Mouse (Mus musculus) intestine, embryonic 16.5 days (tissue): ENCODE measurements around the gene Mark2. TPM values are rescaled to one million over a fixed set of nuclear protein-coding genes. Genes with fewer than 3 reads are reported as not detected.

Experiments used
- ATAC-seq: fragments of 200-750 bp; cut with Nextera tagmentation; 2 replicates; pipeline ENCODE4 v1.8.0; 2017; ENCODE audit warnings: moderate TSS enrichment, moderate library complexity
- H3K27ac ChIP-seq: fragments of 300-500 bp; sonication (generic); 2 replicates; pipeline ENCODE4 v1.5.1; 2014; ENCODE audit warnings: mild to moderate bottlenecking, low read length
- H3K27me3 ChIP-seq: fragments of 300-500 bp; sonication (generic); replicated peaks from 2 replicates; pipeline ENCODE4 v1.6.1; 2014; ENCODE audit warnings: low read length, control low read depth, mixed read lengths; ENCODE audit not compliant: control insufficient read depth, insufficient read depth
- H3K36me3 ChIP-seq: fragments of 300-500 bp; sonication (generic); 2 replicates; pipeline ENCODE4 v1.6.1; 2014; ENCODE audit warnings: low read length, control low read depth; ENCODE audit not compliant: control insufficient read depth, insufficient read depth
- H3K4me1 ChIP-seq: fragments of 300-500 bp; sonication (generic); 2 replicates; pipeline ENCODE4 v1.6.1; 2014; ENCODE audit warnings: low read length, control low read depth, mixed read lengths; ENCODE audit not compliant: control insufficient read depth, insufficient read depth
- H3K4me2 ChIP-seq: fragments of 300-500 bp; sonication (generic); 2 replicates; pipeline ENCODE4 v1.6.1; 2014; ENCODE audit warnings: low read depth, low read length, control low read depth
- H3K4me3 ChIP-seq: fragments of 300-500 bp; sonication (generic); 2 replicates; pipeline ENCODE4 v1.5.1; 2014; ENCODE audit warnings: mild to moderate bottlenecking, low read length
- H3K9ac ChIP-seq: fragments of 300-500 bp; sonication (generic); 2 replicates; pipeline ENCODE4 v1.6.1; 2014; ENCODE audit warnings: low read depth, low read length
- H3K9me3 ChIP-seq: fragments of 300-500 bp; sonication (generic); 2 replicates; pipeline ENCODE4 v1.6.1; 2016; ENCODE audit warnings: low read length, control low read depth; ENCODE audit not compliant: control insufficient read depth
- WGBS: fragments of 180-500 bp; shearing (Covaris S2); extraction: QIAGEN DNeasy Blood & Tissue Kit; methylation state at CpG from one replicate; pipeline ENCODE4 v1.1.7; 2014; 5-methylcytosine and 5-hydroxymethylcytosine counted together
- polyA plus RNA-seq: library from polyadenylated mRNA; unstranded; fragments of >200 nt; fragmentation: Nextera tagmentation; extraction: Ambion mirVana; gene quantifications from 2 replicates; pipeline ENCODE4 v1.2.1, GENCODE M21; 2015

Mark2 gene
- polyA plus RNA-seq, 1 experiment from 2014 or later: 39.1 TPM

DNA sequence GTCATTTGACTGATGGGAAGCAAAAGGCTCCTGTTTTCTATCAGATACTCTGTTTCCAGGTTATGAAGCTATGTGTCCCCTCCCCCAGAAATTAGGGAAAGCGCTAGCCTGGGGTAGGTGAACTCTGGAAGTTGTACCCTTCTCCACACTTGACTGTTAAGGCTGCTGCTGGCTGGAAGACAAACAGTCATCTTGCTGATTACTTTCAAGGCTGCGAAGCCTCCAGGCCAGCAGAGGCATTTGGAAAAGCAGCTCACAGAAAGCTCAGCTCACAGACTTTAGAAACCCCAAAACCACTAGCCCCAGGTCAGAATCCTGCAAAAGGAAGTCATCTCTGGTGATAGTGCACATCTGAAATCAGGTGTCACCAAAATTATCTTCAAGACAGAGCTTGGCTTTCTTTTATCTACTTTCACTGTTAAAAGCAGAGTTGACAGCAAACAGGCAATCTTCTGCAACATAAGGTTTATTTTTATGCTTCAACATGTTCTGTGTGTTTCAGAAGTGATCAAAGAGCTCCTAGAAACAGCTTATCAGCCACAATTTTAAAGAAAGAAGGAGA lies 3.8 kb downstream of the Mark2 start:
- H3K9ac ChIP-seq: no peak overlapping the region
- H3K4me3 ChIP-seq: no peak overlapping the region
- no peaks in the 10 kb centered on the region for H3K36me3 ChIP-seq
- H3K4me2 ChIP-seq: no peak overlapping the region
- no peak for ATAC-seq
- no peaks in the 10 kb centered on the region for H3K27me3 ChIP-seq
- no peak overlapping the region for H3K27ac ChIP-seq
- H3K9me3 ChIP-seq: no peaks in the 10 kb centered on the region
- peaks cover 52% of the 10 kb centered on the region for H3K4me1 ChIP-seq
- 61% methylated on average over 2 of the region's 2 CpGs for WGBS

DNA sequence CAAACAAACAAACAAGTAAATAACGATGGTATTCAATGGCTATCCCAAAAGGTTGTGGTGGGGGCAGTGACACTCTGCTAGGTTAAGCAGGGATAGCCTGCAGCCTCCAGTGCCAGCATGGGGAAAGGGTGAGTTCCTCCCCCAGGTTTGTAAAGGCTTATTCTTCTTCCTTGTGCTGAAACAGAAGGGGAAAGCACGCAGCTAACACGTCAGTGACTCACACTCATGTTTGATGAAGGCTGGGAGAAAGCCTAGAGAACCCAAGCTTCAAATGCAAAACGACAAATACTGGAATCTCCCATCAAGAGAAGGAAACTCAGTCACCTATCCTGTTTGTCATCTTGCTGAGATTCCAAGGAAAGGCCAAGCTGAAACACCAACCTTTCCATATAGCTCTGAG lies 6.0 kb downstream of the Mark2 start:
- Histone ChIP-seq H3K9me3 (no peaks in the 10 kb centered on the region), H3K4me2 (no peak overlapping the region), H3K36me3 (no peaks in the 10 kb centered on the region), H3K27ac (no peak overlapping the region), H3K27me3 (no peaks in the 10 kb centered on the region), H3K9ac (no peak overlapping the region), H3K4me3 (no peak overlapping the region), H3K4me1 (peaks cover 49% of the 10 kb centered on the region)
- 66% methylated on average over 4 of the region's 4 CpGs for WGBS
- ATAC-seq: no peak

DNA sequence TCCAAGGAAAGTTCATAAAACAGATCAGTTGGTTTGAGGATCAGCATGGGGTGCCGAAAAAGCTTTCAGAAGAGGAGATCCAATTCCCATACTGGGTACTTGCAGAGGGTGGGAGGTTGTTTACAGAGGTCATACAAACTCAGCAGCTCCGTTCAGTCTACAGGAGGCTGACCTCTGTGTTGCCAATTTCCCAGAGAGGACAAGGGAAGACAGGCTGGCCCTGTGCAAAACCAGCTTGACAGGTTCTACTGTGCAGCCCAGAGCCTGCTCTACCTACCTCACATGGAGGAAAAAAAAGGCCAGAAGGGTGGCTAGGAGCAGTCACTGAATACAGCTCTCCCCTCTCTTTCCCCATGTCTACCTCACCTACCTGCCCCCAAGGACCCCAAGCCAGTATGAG lies 7.6 kb downstream of the Mark2 start:
- H3K4me2 ChIP-seq: no peak overlapping the region
- H3K36me3 ChIP-seq: no peaks in the 10 kb centered on the region
- no peak overlapping the region for H3K4me3 ChIP-seq
- peak; percentile 93 for ATAC-seq
- WGBS: 21% methylated on average over 2 of the region's 2 CpGs
- H3K27ac ChIP-seq: peak overlapping the region; percentile 53; the same call in 1 of the 2 replicates
- no peak overlapping the region for H3K9ac ChIP-seq
- H3K9me3 ChIP-seq: no peaks in the 10 kb centered on the region
- H3K4me1 ChIP-seq: peaks cover 36% of the 10 kb centered on the region
- no peaks in the 10 kb centered on the region for H3K27me3 ChIP-seq

DNA sequence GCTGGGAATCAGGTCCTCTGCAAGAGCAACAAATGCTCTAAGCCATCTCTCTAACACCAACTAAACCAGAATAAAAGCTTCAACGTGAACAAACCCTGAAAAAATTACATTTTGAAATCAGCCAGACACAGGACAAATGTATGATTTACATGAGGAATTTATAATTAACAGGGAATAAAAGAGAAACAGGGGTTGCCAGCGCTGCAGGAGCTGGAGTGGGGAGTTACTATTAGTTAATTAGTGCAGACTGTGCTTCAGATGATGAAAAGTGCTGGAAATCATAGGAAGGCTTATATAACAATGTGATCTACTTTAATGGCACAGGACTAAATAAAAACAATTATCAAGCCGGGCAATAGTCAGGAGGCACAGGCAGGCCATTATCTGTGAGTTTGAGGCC lies 20.3 kb downstream of the Mark2 start:
- 75% methylated on average over 3 of the region's 3 CpGs for WGBS
- Histone ChIP-seq H3K4me2 (no peak overlapping the region), H3K4me3 (no peak overlapping the region), H3K36me3 (no peaks in the 10 kb centered on the region), H3K4me1 (peaks cover 3% of the 10 kb centered on the region), H3K9me3 (no peaks in the 10 kb centered on the region), H3K9ac (no peak overlapping the region), H3K27ac (no peak overlapping the region), H3K27me3 (no peaks in the 10 kb centered on the region)
- ATAC-seq: no peak

DNA sequence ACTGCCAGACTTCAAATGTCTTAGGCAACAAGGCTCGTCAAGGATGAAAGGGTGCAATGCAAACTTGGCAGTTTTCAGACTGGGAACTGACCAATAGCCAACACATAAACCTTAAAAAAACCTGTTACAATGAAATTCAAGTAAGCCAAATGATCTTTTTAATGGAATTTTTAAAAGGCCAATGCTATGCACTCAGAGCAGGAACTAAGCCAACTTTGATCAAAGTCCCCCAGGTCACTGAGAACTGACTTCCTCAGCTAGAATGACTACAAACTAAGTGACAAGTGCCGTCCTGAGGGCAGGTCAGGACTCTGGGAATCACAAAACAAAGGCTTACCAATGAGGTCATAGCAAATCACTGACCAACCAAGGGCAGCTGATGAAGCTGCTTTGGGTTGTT lies 21.5 kb downstream of the Mark2 start:
- no peak overlapping the region for H3K4me3 ChIP-seq
- no peak overlapping the region for H3K9ac ChIP-seq
- H3K27me3 ChIP-seq: no peaks in the 10 kb centered on the region
- ATAC-seq: 0 out of 2 replicates have a peak, but pooled peaks have one; percentile 26
- 64% methylated on average over 2 of the region's 2 CpGs for WGBS
- H3K4me2 ChIP-seq: no peak overlapping the region
- H3K36me3 ChIP-seq: no peaks in the 10 kb centered on the region
- H3K4me1 ChIP-seq: peaks cover 3% of the 10 kb centered on the region
- no peak overlapping the region for H3K27ac ChIP-seq
- H3K9me3 ChIP-seq: no peaks in the 10 kb centered on the region

DNA sequence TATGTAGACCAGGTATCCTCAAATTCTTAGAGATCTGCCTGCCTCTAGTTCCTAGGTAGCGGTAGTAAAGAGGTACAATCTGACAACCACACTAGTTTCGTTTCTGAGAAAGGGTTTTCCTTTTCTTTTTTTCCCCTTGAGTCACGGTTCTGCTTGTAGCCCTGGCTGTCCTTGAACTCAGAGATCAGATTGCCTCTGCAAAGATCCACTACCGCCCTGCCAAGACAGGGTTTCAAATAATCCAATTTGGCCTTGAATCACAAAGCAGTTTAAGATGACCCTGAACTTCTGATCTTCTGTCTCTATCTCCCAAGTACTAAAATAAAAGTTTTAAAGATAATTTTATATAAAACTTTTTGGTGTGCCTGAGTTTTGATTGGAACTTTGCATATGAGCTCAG lies 23.9 kb downstream of the Mark2 start:
- 75% methylated on average over 4 of the region's 4 CpGs for WGBS
- Histone ChIP-seq H3K36me3 (no peaks in the 10 kb centered on the region), H3K27ac (no peak overlapping the region), H3K9ac (no peak overlapping the region), H3K4me2 (no peak overlapping the region), H3K27me3 (no peaks in the 10 kb centered on the region), H3K4me3 (no peak overlapping the region), H3K4me1 (peaks cover 11% of the 10 kb centered on the region), H3K9me3 (no peaks in the 10 kb centered on the region)
- ATAC-seq: no peak

DNA sequence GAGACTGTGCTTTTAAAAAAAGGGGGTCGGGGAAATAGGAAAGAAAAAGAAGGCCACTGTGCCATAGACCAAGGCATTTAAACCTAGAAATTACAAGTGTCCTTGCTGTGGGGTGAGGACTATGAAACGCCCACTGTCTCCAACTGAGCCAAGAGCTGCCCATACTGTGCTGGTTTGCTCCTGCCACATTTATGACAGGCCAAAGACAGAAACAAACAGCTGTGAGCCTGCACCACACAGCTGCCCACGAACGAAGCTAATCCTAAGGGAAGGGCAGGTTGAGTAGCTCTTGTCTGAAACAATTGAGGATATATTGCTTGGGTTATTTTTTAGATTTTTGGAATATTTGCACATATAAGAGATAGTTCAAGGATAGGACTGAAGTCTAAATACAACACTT lies 24.8 kb downstream of the Mark2 start:
- no peak for ATAC-seq
- Histone ChIP-seq H3K4me1 (peaks cover 14% of the 10 kb centered on the region), H3K4me3 (no peak overlapping the region), H3K27me3 (no peaks in the 10 kb centered on the region), H3K36me3 (no peaks in the 10 kb centered on the region), H3K9me3 (no peaks in the 10 kb centered on the region), H3K9ac (no peak overlapping the region), H3K4me2 (no peak overlapping the region), H3K27ac (no peak overlapping the region)
- 68% methylated on average over 4 of the region's 4 CpGs for WGBS

DNA sequence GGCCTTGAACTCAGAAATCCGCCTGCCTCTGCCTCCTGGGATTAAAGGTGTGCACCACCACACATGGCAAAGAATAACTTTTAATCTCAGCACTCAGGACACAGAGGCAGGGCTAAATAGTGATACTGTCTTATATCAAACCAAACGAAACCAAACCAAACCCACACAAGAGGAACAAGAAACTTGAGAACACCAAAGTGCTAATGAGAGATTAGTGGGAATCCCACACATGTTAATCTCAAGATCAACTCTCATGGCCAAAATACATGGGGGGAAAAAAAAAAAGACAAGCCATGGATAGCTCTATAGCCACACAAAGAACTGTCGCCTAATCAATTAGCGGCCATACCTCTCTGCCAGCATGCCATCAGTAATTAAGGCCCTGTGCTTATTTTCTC lies 26.1 kb downstream of the Mark2 start:
- no peak overlapping the region for H3K27ac ChIP-seq
- peaks cover 24% of the 10 kb centered on the region for H3K4me1 ChIP-seq
- H3K4me2 ChIP-seq: no peak overlapping the region
- no peaks in the 10 kb centered on the region for H3K27me3 ChIP-seq
- no peak overlapping the region for H3K4me3 ChIP-seq
- no peak for ATAC-seq
- no peaks in the 10 kb centered on the region for H3K36me3 ChIP-seq
- WGBS: 90% methylated on average over 4 of the region's 4 CpGs
- H3K9ac ChIP-seq: no peak overlapping the region
- no peaks in the 10 kb centered on the region for H3K9me3 ChIP-seq

DNA sequence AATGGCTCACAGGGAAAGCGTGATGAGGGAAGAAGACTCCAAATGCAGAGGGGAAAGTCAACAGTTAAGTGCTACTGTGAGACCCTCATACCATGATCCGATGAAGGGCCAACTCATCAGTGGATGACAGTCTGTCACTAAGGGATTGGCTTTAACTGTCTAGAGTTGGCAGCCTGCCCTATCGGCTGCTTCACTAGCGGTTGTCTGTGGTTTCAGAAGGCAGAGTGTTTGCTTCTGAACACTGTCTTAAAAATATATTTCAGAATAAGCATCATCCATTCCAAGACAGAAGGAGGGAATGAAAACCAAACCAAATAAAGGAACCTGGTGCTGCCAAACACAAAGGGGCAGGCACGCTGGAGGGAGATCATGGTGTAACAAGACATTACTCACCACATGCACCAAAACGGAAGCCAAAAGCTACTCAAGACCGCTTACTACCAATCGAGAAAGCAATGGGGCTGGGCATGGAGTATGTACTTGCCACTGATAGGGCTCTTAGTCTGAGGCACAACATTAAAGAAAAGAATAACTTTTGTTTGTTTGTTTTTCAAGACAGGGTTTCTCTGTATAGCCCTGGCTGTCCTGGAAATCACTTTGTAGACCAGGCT lies 26.6 kb downstream of the Mark2 start:
- Histone ChIP-seq H3K27ac (no peak overlapping the region), H3K9me3 (no peaks in the 10 kb centered on the region), H3K4me3 (no peak overlapping the region), H3K9ac (no peak overlapping the region), H3K36me3 (no peaks in the 10 kb centered on the region), H3K4me2 (no peak overlapping the region), H3K4me1 (peaks cover 26% of the 10 kb centered on the region), H3K27me3 (no peaks in the 10 kb centered on the region)
- 71% methylated on average over 8 of the region's 8 CpGs for WGBS
- ATAC-seq: no peak

DNA sequence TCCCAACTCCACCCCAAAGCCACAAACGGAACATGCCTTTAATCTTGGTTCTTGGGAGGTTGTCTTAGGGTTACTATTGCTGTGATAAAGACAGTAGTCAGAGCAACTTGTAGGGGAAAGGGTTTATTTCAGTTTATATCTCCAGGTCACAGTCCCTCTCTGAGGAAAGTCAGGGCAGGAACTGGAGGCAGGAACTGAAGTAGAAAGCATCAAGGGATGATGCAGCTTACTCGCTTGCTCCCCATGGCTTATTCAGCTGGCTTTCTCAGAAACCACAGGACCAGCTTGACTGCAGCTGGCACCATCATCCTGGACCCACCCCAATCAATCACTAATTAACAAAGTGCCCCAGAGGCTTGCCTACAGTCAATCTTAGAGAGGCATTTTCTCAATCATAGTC lies 28.0 kb downstream of the Mark2 start:
- no peaks in the 10 kb centered on the region for H3K27me3 ChIP-seq
- no peak overlapping the region for H3K4me2 ChIP-seq
- WGBS: 83% methylated on average over 2 of the region's 2 CpGs
- peaks cover 39% of the 10 kb centered on the region for H3K4me1 ChIP-seq
- no peak overlapping the region for H3K4me3 ChIP-seq
- H3K36me3 ChIP-seq: no peaks in the 10 kb centered on the region
- no peaks in the 10 kb centered on the region for H3K9me3 ChIP-seq
- no peak for ATAC-seq
- no peak overlapping the region for H3K27ac ChIP-seq
- no peak overlapping the region for H3K9ac ChIP-seq
